Mouse (Mus musculus) gastrocnemius, adult 2 months (tissue): Measurements from ENCODE around the gene Olfr1329. TPM values are rescaled to one million over a fixed set of nuclear protein-coding genes. Genes with fewer than 3 reads are reported as not detected.
"Not testable (repeated sequence)": the region's sequence is repeated elsewhere in the genome, so short reads cannot be mapped to it uniquely, and the experiment has no call there.

ENCODE experiments used
- DNase-seq: peaks from one replicate; pipeline ENCODE4 v3.0.0; 2022
- H3K27ac ChIP-seq: fragments of 200-600 bp; 2 replicates; pipeline ENCODE4 v1.8.1; 2022; ENCODE audit warnings: mild to moderate bottlenecking
- H3K4me3 ChIP-seq: fragments of 200-600 bp; 2 replicates; pipeline ENCODE4 v1.8.1; 2022; ENCODE audit warnings: mild to moderate bottlenecking, moderate library complexity
- CTCF ChIP-seq: fragments of 200-600 bp; IDR thresholded peaks from 2 replicates; pipeline ENCODE4 v1.8.1; 2022; ENCODE audit warnings: antibody characterized with exemption, mild to moderate bottlenecking, moderate library complexity
- intact Hi-C: fragments of 180-260 bp; cut with DNase I; formaldehyde crosslinking; loops from one replicate; pipeline ENCODE4 v1.15.1; 2025
- long read RNA-seq, 2 experiments: library from polyadenylated mRNA; stranded (forward); transcript quantifications; one replicate each; pipeline ENCODE4 v2.0.0; 2021
- total RNA-seq, 2 experiments: library from RNA; stranded (reverse); gene quantifications; 2 replicates each; pipeline ENCODE4 v1.2.3; 2021

Gene Olfr1329
- total RNA-seq = not detected
- long read RNA-seq, experiment 1 = 0 reads
- long read RNA-seq, experiment 2 = 0 reads

DNA sequence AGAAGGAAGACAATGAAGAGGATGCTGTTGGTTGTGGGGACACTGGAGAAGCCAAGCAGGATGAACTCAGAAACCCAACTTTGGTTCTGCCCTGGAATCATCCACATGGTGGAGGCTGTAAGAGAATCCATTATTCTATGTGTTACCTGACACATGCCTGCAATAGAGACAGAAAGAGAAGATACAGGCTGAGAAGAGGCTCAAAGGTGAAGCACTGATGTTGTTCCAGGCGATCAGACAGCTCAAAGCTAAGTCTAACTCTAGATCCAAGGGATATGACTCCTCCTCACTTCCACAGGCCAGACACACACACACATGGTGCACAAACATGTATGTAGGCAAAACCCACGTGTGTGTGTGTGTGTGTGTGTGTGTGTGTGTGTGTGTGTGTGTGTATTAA, at the start of gene Olfr1329:
Gene Olfr1329 (minus strand): TSS at position 101 of the 400 bp plus-strand sequence.
- DNase-seq, intact Hi-C loops, H3K27ac ChIP-seq, H3K4me3 ChIP-seq: not testable (repeated sequence)

DNA sequence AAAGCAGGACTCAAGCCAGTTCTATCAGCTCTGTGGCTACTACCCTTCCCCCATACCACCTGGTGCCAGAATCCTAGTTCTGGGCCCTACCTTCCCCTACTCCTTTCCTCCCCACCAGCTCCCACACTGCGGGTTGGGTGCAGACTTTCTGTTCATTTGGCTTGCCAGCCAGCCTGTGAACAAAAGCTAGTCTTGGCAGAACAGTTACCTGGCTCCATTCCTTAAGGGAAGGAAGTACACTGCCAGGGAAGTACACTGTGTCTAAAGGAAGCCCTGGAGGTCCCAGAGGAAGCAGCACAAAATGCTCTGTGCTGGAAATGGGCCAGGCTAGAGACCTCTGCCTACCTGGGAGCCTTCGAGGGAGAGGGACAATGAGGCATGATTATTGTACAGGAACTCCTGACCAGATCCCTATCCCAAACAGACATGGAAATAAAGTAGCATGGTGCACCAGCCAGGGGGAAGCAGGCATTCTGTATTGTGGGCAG, 43.9 kb upstream of the Olfr1329 start, which contains the start of gene Lao1:
Gene Lao1 (plus strand): TSS at position 438 of the 488 bp plus-strand sequence.
- Histone ChIP-seq H3K4me3 (no peak within 1 kb of the TSS), H3K27ac (peak within 1 kb of the TSS; percentile 71)
- DNase-seq = peak; percentile 36
- intact Hi-C loops = no loop called here
- TF ChIP-seq CTCF = no peak

DNA sequence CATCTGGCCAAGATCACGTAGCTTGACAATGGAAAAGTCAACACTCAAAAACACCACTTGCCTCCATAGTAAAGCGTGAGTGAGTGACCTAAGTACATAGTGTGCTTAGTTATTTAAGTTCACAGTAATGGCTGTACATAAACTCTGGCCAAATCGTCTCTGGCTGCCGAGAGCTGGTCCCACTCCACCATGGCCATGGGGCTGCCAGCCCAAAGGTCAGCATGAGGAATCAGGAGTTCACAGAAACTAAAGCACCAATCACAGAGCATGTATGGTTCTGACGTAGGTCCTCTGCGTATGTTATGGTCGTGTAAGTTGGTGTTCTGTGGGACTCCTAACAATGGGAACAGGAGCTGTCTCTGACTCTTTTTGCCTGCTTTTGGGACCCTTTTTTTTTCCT, 41.5 kb upstream of the Olfr1329 start:
- TF ChIP-seq CTCF = no peak
- intact Hi-C loops = no loop called here
- no peak overlapping the region for H3K27ac ChIP-seq
- no peak overlapping the region for H3K4me3 ChIP-seq
- DNase-seq = no peak

DNA sequence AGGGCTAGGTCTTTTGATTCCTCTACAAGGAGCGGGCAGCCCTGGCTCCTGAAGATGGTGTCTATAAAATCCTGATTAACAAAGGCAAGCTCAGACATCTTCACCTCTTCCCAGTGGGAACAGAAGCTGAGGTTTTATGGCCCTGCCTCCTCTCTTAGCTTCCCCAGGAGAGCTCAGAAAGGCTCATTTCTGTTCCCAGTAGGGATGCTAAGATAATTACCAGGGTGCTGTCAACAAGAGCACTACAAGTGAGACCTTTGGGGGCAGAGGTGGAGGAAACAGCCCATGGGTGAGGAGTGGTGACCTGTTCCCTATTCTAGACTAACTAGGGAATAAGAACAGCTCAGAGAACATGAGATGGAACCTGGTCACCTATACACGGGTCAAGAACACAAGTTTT, 21.2 kb upstream of the Olfr1329 start, which contains the start of gene Olfr1328:
Gene Olfr1328 (minus strand): TSS at position 101 of the 400 bp plus-strand sequence.
- intact Hi-C loops = no loop called here
- H3K27ac ChIP-seq = no peak within 1 kb of the TSS
- DNase-seq = no peak
- H3K4me3 ChIP-seq = no peak within 1 kb of the TSS
- no peak for TF ChIP-seq CTCF

DNA sequence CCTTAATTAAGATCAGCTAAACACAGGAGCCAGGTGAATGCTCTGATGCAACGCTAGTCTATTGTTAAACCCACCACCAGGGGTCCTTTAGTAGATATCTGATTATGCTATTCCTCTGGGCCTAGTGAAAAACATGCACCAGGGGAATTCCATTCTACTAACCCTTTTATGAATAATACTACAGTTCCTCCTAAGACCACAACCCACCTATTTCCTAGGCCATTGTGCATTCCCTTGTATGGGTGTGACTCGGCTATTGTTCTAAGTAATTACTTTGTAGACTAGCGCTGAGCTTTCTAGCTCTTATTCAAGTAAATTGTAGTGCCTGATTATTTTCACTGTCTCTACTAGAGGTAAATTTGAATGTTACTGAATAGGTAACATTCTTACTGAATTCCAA, 14.1 kb upstream of the Olfr1329 start:
- intact Hi-C loops, H3K4me3 ChIP-seq, H3K27ac ChIP-seq, DNase-seq: not testable (repeated sequence)

DNA sequence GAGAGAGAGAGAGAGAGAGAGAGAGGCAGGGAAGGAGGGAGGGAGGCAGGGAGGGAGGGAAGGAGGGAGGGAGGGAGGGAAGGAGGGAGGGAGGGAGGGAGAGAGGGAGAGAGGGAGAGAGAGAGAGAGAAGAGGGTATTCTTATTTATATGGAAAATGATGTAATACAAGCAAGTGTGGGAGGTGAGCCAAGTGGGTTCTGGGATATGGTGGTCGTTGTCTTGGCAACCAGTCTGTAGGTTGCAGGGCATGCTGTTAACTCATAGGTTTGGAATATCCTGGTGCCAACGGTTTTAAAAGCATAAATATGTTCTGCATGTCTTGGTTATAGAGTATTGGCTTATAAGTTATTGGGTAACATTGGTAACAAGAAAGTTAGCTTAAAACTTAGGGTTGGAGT, 15.3 kb downstream of the Olfr1329 start:
- TF ChIP-seq CTCF = no peak
- intact Hi-C loops = no loop called here
- no peak overlapping the region for H3K4me3 ChIP-seq
- DNase-seq = no peak
- no peak overlapping the region for H3K27ac ChIP-seq

DNA sequence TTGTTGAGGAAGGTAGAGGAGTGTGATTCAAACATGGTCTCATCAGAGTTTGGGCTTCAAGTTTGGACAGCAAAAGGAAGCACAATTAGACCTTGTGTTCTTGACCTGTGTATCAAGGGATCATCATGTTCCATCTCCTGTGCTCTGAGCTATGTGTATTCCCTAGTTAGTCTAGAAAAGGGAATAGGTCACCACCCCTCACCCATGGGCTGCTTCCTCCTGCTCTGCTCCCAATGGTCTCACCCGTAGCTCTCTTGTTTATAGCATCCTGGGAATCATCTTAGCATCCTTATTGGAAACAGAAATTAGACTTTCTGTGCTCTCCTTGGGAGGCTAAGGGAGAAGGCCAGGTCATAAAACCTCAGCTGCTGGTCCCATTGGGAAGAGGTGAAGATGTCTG, 29.0 kb downstream of the Olfr1329 start, which contains the start of gene Olfr1330:
Gene Olfr1330 (plus strand): TSS at position 301 of the 400 bp plus-strand sequence.
- intact Hi-C loops = no loop called here
- no peak for DNase-seq
- no peak for TF ChIP-seq CTCF
- no peak within 1 kb of the TSS for H3K27ac ChIP-seq
- no peak within 1 kb of the TSS for H3K4me3 ChIP-seq

DNA sequence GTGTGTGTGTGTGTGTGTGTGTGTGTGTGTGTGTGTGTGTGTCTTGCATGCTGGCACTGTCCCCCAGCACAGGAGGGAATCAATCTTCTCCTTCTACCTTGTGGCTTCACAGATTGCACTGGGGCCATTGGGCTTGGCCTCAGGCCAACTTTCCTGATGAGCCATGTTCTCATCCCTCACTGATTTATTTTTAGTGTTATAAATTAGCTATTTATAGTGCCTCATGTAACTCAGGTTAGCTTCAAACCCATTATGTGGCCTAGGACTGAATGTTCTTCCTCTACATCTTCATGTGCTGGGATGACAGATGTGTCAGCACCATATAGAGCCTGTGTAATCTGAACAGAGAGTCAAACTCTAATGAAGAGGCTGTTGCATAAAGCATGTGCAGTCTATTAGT, 49.7 kb downstream of the Olfr1329 start:
- no peak for TF ChIP-seq CTCF
- no peak overlapping the region for H3K27ac ChIP-seq
- no peak overlapping the region for H3K4me3 ChIP-seq
- intact Hi-C loops = no loop called here
- DNase-seq = peak; percentile 29

Other genes starting within 250 kb of the Olfr1329 start
- gene Olfr1342, start 224.7 kb downstream of the Olfr1329 start, total RNA-seq = not detected
- not detected for gene Olfr1341, start 213.9 kb downstream of the Olfr1329 start, total RNA-seq
- not detected for gene Olfr1340, start 197.3 kb downstream of the Olfr1329 start, total RNA-seq
- gene Olfr1339, start 185.3 kb downstream of the Olfr1329 start, total RNA-seq = not detected
- gene Olfr1338, start 158.7 kb downstream of the Olfr1329 start, total RNA-seq = not detected
- gene Olfr1337, start 134.9 kb downstream of the Olfr1329 start, total RNA-seq = not detected
- not detected for gene Olfr1335, start 107.5 kb downstream of the Olfr1329 start, total RNA-seq
- not detected for gene Olfr1333, start 81.2 kb downstream of the Olfr1329 start, total RNA-seq
- gene Olfr1331, start 52.8 kb downstream of the Olfr1329 start, total RNA-seq = not detected
- gene Olfr1330, start 28.9 kb downstream of the Olfr1329 start, total RNA-seq = not detected
- not detected for gene Olfr1328, start 21.1 kb upstream of the Olfr1329 start, total RNA-seq
- gene Lao1, start 44.1 kb upstream of the Olfr1329 start, total RNA-seq = under 1 TPM; 0.28 to 0.64 TPM
- 1 to 10 TPM; 5.1 to 6.3 TPM for gene Slc2a1, start 191.2 kb upstream of the Olfr1329 start, total RNA-seq